Mouse (Mus musculus): Measurements from ENCODE around the gene Tas2r129. TPM values are rescaled to one million over a fixed set of nuclear protein-coding genes. Genes with fewer than 3 reads are reported as not detected.
"Not testable (repeated sequence)": the region's sequence is repeated elsewhere in the genome, so short reads cannot be mapped to it uniquely, and the experiment has no call there.

The Tas2r129 gene
- total RNA-seq (2014; rRNA removed; ENCODE audit: low replicate concordance) (not detected in 2 replicates), polyA plus RNA-seq (2015; fragmentation: Nextera tagmentation; extraction: Ambion mirVana) (not detected in 2 replicates)

DNA sequence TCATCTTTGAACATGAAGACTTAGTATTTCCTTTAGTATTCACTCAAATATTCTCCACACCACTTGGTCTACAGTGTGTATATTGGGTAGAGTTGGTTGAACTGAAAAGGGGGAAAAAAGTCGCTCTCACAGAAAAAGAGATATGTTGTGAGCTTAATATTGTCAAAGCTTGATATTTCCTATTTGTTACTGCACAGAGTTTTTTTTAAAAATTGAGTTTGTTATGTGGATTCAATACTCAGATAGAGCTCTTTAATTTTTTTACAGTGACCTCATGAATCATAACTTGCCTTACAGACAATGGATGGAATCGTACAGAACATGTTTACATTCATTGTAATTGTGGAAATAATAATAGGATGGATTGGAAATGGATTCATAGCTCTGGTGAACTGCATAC lies at the start of gene Tas2r129:
Gene Tas2r129, plus strand, starts transcription at position 301 of the 400 bp plus-strand sequence.
- no peak for TF ChIP-seq EP300 (IDR thresholded peaks at IDR 0.05; ENCODE audit: low read depth)
- Histone ChIP-seq H3K9me3 (replicated peaks; ENCODE audit: control insufficient read depth, low read length) (no peaks in the 10 kb centered on the region), H3K9ac (replicated peaks; ENCODE audit: low read depth, low read length) (no peak within 1 kb of the TSS), H3K36me3 (replicated peaks; ENCODE audit: control insufficient read depth, insufficient read depth, low read length) (no peaks in the 10 kb centered on the region), H3K27ac (ENCODE audit: low read depth) (no peak within 1 kb of the TSS), H3K27me3 (ENCODE audit: control insufficient read depth, insufficient read depth, low read length) (no peaks in the 10 kb centered on the region), H3K4me1 (ENCODE audit: control insufficient read depth, insufficient read depth) (no peaks in the 10 kb centered on the region), H3K4me3 (ENCODE audit: low read depth, low read length) (no peak within 1 kb of the TSS), H3K4me2 (ENCODE audit: low read depth, low read length) (no peak within 1 kb of the TSS)
- no peak for ATAC-seq (ENCODE audit: insufficient read depth, low read depth)
- DNase-seq (ENCODE audit: low spot score) = no peak
- 68% methylated on average over 2 of the region's 2 CpGs for WGBS

DNA sequence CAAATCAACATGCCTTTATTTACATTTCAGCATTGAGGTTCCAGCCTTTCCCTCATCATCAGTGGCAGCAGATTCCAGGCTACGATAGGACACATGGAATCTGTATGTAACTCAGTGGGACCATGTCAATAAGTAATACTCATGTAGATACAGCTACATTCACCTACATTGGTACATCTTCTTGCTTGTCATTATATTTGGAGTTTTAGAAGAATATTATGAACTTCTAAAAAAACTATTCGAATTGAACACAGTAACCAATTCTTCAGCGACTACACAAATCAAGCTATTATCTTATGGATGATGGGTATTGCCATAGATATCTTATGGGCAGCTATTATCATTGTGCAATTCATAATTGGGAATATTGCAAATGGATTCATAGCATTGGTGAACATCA lies 41.6 kb upstream of the Tas2r129 start, which contains the start of gene Tas2r125:
Gene Tas2r125, plus strand, starts transcription at position 301 of the 400 bp plus-strand sequence.
- WGBS = 63% methylated on average over 3 of the region's 3 CpGs
- TF ChIP-seq EP300 (IDR thresholded peaks at IDR 0.05; ENCODE audit: low read depth) = no peak
- no peak for TF ChIP-seq CTCF (IDR thresholded peaks at IDR 0.05; ENCODE audit: low read depth)
- no peaks in the 10 kb centered on the region for H3K27me3 ChIP-seq (ENCODE audit: control insufficient read depth, insufficient read depth, low read length)
- no peak within 1 kb of the TSS for H3K27ac ChIP-seq (ENCODE audit: low read depth)
- H3K4me1 ChIP-seq (ENCODE audit: control insufficient read depth, insufficient read depth) = no peaks in the 10 kb centered on the region
- ATAC-seq (ENCODE audit: insufficient read depth, low read depth) (no peak), DNase-seq (ENCODE audit: low spot score) (no peak)
- no peak within 1 kb of the TSS for H3K9ac ChIP-seq (replicated peaks; ENCODE audit: low read depth, low read length)
- H3K9me3 ChIP-seq (replicated peaks; ENCODE audit: control insufficient read depth, low read length) = no peaks in the 10 kb centered on the region
- H3K36me3 ChIP-seq (replicated peaks; ENCODE audit: control insufficient read depth, insufficient read depth, low read length) = no peaks in the 10 kb centered on the region
- H3K4me3 ChIP-seq (ENCODE audit: low read depth, low read length) = no peak within 1 kb of the TSS
- H3K4me2 ChIP-seq (ENCODE audit: low read depth, low read length) = no peak within 1 kb of the TSS

DNA sequence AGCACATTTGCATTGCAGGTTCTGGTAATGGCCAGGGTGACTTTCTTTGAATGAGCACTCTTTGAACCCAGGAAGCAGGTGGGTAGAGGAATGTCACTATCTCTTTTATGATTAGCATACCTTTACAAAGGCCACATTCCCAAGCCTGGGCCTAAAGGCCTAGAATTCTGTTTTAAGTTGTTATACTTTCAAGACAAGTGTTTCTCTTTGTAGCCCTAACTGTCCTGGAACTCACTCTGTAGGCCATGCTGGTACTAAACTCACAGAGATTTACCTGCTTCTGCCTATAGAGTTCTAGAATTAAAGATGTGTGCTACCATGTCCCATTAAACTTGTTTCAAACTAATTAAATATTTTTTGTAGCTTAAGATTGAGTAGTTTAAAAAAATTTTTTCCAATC lies 9.5 kb upstream of the Tas2r129 start:
- H3K9me3 ChIP-seq (replicated peaks; ENCODE audit: control insufficient read depth, low read length); H3K9ac ChIP-seq (replicated peaks; ENCODE audit: low read depth, low read length); H3K27me3 ChIP-seq (ENCODE audit: control insufficient read depth, insufficient read depth, low read length); H3K4me1 ChIP-seq (ENCODE audit: control insufficient read depth, insufficient read depth); DNase-seq (ENCODE audit: low spot score); H3K4me3 ChIP-seq (ENCODE audit: low read depth, low read length); H3K27ac ChIP-seq (ENCODE audit: low read depth); ATAC-seq (ENCODE audit: insufficient read depth, low read depth); H3K4me2 ChIP-seq (ENCODE audit: low read depth, low read length); H3K36me3 ChIP-seq (replicated peaks; ENCODE audit: control insufficient read depth, insufficient read depth, low read length): not testable (repeated sequence)

DNA sequence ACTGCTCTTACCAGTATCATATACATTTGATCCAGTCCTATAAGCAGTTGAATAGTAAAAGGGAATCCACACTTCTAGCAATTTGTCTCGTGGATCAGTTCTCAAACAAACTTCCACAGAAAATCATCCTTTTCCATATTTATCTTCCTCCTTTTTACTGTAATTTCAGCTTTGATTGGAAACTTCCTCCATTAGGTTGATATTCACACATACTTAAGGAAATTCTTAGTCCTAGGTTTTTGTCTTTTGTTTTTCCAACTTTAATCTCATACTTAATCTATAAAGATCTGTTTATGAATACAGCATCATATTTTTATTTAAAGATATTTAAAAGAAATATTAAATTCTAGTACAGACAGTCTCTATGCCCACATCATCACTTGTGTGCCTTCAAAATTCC lies 6.9 kb downstream of the Tas2r129 start, which contains the start of gene Tas2r131:
Gene Tas2r131, minus strand, starts transcription at position 101 of the 400 bp plus-strand sequence.
- ATAC-seq (ENCODE audit: insufficient read depth, low read depth) = no peak
- Histone ChIP-seq H3K9me3 (replicated peaks; ENCODE audit: control insufficient read depth, low read length) (no peaks in the 10 kb centered on the region), H3K4me2 (ENCODE audit: low read depth, low read length) (no peak within 1 kb of the TSS), H3K27me3 (ENCODE audit: control insufficient read depth, insufficient read depth, low read length) (no peaks in the 10 kb centered on the region), H3K9ac (replicated peaks; ENCODE audit: low read depth, low read length) (no peak within 1 kb of the TSS), H3K4me1 (ENCODE audit: control insufficient read depth, insufficient read depth) (no peaks in the 10 kb centered on the region), H3K27ac (ENCODE audit: low read depth) (no peak within 1 kb of the TSS), H3K36me3 (replicated peaks; ENCODE audit: control insufficient read depth, insufficient read depth, low read length) (no peaks in the 10 kb centered on the region), H3K4me3 (ENCODE audit: low read depth, low read length) (no peak within 1 kb of the TSS)
- TF ChIP-seq EP300 (IDR thresholded peaks at IDR 0.05; ENCODE audit: low read depth) (no peak), CTCF (IDR thresholded peaks at IDR 0.05; ENCODE audit: low read depth) (no peak)
- DNase-seq (ENCODE audit: low spot score) = no peak
- WGBS = 33% methylated on average over 1 of the region's 1 CpGs

DNA sequence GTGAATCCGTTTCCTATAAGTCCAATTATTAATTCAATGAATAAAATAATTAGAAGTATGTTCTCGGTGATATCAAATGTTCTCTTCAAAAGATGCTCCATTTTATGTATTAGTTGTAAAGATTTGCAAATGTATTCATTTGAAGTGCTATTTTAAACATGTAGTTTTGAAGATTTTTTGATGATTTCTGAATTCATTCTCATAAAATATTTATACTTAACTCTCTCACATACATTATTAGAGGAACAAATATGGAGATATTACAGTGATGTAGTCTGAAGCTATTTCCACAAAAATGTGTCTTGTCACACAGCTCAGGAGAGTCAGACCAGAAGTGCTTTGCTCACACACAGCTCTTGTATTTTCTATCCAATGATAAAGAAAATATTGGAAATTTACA lies 30.0 kb downstream of the Tas2r129 start, which contains the start of gene Tas2r109:
Gene Tas2r109, minus strand, starts transcription at position 101 of the 400 bp plus-strand sequence.
- Histone ChIP-seq H3K27me3 (ENCODE audit: control insufficient read depth, insufficient read depth, low read length) (no peaks in the 10 kb centered on the region), H3K36me3 (replicated peaks; ENCODE audit: control insufficient read depth, insufficient read depth, low read length) (no peaks in the 10 kb centered on the region), H3K9ac (replicated peaks; ENCODE audit: low read depth, low read length) (no peak within 1 kb of the TSS), H3K9me3 (replicated peaks; ENCODE audit: control insufficient read depth, low read length) (no peaks in the 10 kb centered on the region), H3K4me1 (ENCODE audit: control insufficient read depth, insufficient read depth) (no peaks in the 10 kb centered on the region), H3K27ac (ENCODE audit: low read depth) (no peak within 1 kb of the TSS), H3K4me3 (ENCODE audit: low read depth, low read length) (no peak within 1 kb of the TSS), H3K4me2 (ENCODE audit: low read depth, low read length) (no peak within 1 kb of the TSS)
- no peak for TF ChIP-seq EP300 (IDR thresholded peaks at IDR 0.05; ENCODE audit: low read depth)
- no peak for TF ChIP-seq CTCF (IDR thresholded peaks at IDR 0.05; ENCODE audit: low read depth)
- WGBS = 64% methylated on average over 2 of the region's 2 CpGs
- no peak for ATAC-seq (ENCODE audit: insufficient read depth, low read depth)
- no peak for DNase-seq (ENCODE audit: low spot score)

Other genes starting within 250 kb of the Tas2r129 start
- gene Tas2r122, start 239.2 kb upstream of the Tas2r129 start, total RNA-seq (2014; rRNA removed; ENCODE audit: low replicate concordance) = not detected in 2 replicates
- gene Tas2r122, start 239.2 kb upstream of the Tas2r129 start, polyA plus RNA-seq (2015; fragmentation: Nextera tagmentation; extraction: Ambion mirVana) = not detected in 2 replicates
- not detected in 2 replicates for gene Tas2r115, start 213.1 kb upstream of the Tas2r129 start, total RNA-seq (2014; rRNA removed; ENCODE audit: low replicate concordance)
- not detected in 2 replicates for gene Tas2r115, start 213.1 kb upstream of the Tas2r129 start, polyA plus RNA-seq (2015; fragmentation: Nextera tagmentation; extraction: Ambion mirVana)
- gene Tas2r124, start 196.4 kb upstream of the Tas2r129 start, total RNA-seq (2014; rRNA removed; ENCODE audit: low replicate concordance) = not detected in 2 replicates
- not detected in 2 replicates for gene Tas2r124, start 196.4 kb upstream of the Tas2r129 start, polyA plus RNA-seq (2015; fragmentation: Nextera tagmentation; extraction: Ambion mirVana)
- not detected in 2 replicates for gene Tas2r102, start 189.0 kb upstream of the Tas2r129 start, total RNA-seq (2014; rRNA removed; ENCODE audit: low replicate concordance)
- gene Tas2r102, start 189.0 kb upstream of the Tas2r129 start, polyA plus RNA-seq (2015; fragmentation: Nextera tagmentation; extraction: Ambion mirVana) = not detected in 2 replicates
- gene Tas2r136, start 172.9 kb upstream of the Tas2r129 start, total RNA-seq (2014; rRNA removed; ENCODE audit: low replicate concordance) = not detected in 2 replicates
- gene Tas2r136, start 172.9 kb upstream of the Tas2r129 start, polyA plus RNA-seq (2015; fragmentation: Nextera tagmentation; extraction: Ambion mirVana) = not detected in 2 replicates
- not detected in 2 replicates for gene Tas2r117, start 148.3 kb upstream of the Tas2r129 start, total RNA-seq (2014; rRNA removed; ENCODE audit: low replicate concordance)
- gene Tas2r117, start 148.3 kb upstream of the Tas2r129 start, polyA plus RNA-seq (2015; fragmentation: Nextera tagmentation; extraction: Ambion mirVana) = not detected in 2 replicates
- not detected in 2 replicates for gene Tas2r123, start 104.0 kb upstream of the Tas2r129 start, total RNA-seq (2014; rRNA removed; ENCODE audit: low replicate concordance)
- gene Tas2r123, start 104.0 kb upstream of the Tas2r129 start, polyA plus RNA-seq (2015; fragmentation: Nextera tagmentation; extraction: Ambion mirVana) = not detected in 2 replicates
- not detected in 2 replicates for gene Tas2r116, start 95.7 kb upstream of the Tas2r129 start, total RNA-seq (2014; rRNA removed; ENCODE audit: low replicate concordance)
- not detected in 2 replicates for gene Tas2r116, start 95.7 kb upstream of the Tas2r129 start, polyA plus RNA-seq (2015; fragmentation: Nextera tagmentation; extraction: Ambion mirVana)
- gene Tas2r110, start 83.1 kb upstream of the Tas2r129 start, total RNA-seq (2014; rRNA removed; ENCODE audit: low replicate concordance) = not detected in 2 replicates
- gene Tas2r110, start 83.1 kb upstream of the Tas2r129 start, polyA plus RNA-seq (2015; fragmentation: Nextera tagmentation; extraction: Ambion mirVana) = not detected in 2 replicates
- not detected in 2 replicates for gene Tas2r113, start 58.1 kb upstream of the Tas2r129 start, total RNA-seq (2014; rRNA removed; ENCODE audit: low replicate concordance)
- not detected in 2 replicates for gene Tas2r113, start 58.1 kb upstream of the Tas2r129 start, polyA plus RNA-seq (2015; fragmentation: Nextera tagmentation; extraction: Ambion mirVana)
- not detected in 2 replicates for gene Tas2r125, start 41.5 kb upstream of the Tas2r129 start, total RNA-seq (2014; rRNA removed; ENCODE audit: low replicate concordance)
- gene Tas2r125, start 41.5 kb upstream of the Tas2r129 start, polyA plus RNA-seq (2015; fragmentation: Nextera tagmentation; extraction: Ambion mirVana) = not detected in 2 replicates
- gene Tas2r131, start 6.8 kb downstream of the Tas2r129 start, total RNA-seq (2014; rRNA removed; ENCODE audit: low replicate concordance) = not detected in 2 replicates
- gene Tas2r131, start 6.8 kb downstream of the Tas2r129 start, polyA plus RNA-seq (2015; fragmentation: Nextera tagmentation; extraction: Ambion mirVana) = not detected in 2 replicates
- gene Tas2r109, start 29.9 kb downstream of the Tas2r129 start, total RNA-seq (2014; rRNA removed; ENCODE audit: low replicate concordance) = not detected in 2 replicates
- not detected in 2 replicates for gene Tas2r109, start 29.9 kb downstream of the Tas2r129 start, polyA plus RNA-seq (2015; fragmentation: Nextera tagmentation; extraction: Ambion mirVana)
- gene Tas2r103, start 86.0 kb downstream of the Tas2r129 start, total RNA-seq (2014; rRNA removed; ENCODE audit: low replicate concordance) = 3.1 TPM in 1 of 2 replicates, not detected in the other
- not detected in 2 replicates for gene Tas2r103, start 86.0 kb downstream of the Tas2r129 start, polyA plus RNA-seq (2015; fragmentation: Nextera tagmentation; extraction: Ambion mirVana)
- gene Tas2r140, start 104.7 kb downstream of the Tas2r129 start, total RNA-seq (2014; rRNA removed; ENCODE audit: low replicate concordance) = not detected in 2 replicates
- not detected in 2 replicates for gene Tas2r140, start 104.7 kb downstream of the Tas2r129 start, polyA plus RNA-seq (2015; fragmentation: Nextera tagmentation; extraction: Ambion mirVana)
- 111 and 163 TPM in 2 replicates for gene Smim10l1, start 153.8 kb downstream of the Tas2r129 start, total RNA-seq (2014; rRNA removed; ENCODE audit: low replicate concordance)
- gene Smim10l1, start 153.8 kb downstream of the Tas2r129 start, polyA plus RNA-seq (2015; fragmentation: Nextera tagmentation; extraction: Ambion mirVana) = 91.2 and 103 TPM in 2 replicates